Mouse (Mus musculus): ENCODE measurements around the gene Kap.
"Not testable (repeated sequence)": the region's sequence is repeated elsewhere in the genome, so short reads cannot be mapped to it uniquely, and the experiment has no call there.

Kap gene

GRCm38 (mm10) chr6:133853526-133853925 lies at the start of gene Kap:
TSS of gene Kap (minus strand) at chr6:133853762.
- DNase-seq (ENCODE audit: low spot score), result no peak

DNA sequence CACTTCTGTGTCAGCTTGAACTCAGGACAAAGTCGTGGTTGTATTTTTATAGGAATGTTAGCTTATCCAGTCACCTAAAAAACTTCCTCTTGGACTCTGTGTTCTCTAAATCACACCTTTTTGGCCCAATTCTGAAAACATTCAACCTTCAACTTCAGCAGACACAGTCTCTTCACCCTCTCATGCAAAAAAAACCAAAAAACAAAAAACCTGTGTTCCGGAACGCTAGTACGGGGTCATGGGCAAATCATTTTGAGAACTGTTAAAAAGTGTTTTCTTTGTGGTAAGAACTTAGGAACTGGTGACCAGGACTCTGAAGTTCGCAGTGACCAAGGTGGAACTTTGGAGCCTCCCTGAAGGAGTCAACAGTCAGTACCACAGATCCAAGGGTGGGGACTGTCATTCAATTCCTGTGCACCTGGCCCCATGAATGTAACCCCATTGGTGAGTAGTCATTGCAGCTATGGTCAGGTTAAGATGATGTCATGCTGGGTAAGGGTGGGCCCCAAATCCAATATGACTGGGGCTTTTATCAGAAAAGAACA lies 32.4 kb upstream of the Kap start:
- no peak for DNase-seq (ENCODE audit: low spot score)

- DNase-seq (ENCODE audit: low spot score), result no peak
Measured at GRCm38 (mm10) chr6:133883446-133883985, 30.0 kb upstream of the Kap start.

DNA sequence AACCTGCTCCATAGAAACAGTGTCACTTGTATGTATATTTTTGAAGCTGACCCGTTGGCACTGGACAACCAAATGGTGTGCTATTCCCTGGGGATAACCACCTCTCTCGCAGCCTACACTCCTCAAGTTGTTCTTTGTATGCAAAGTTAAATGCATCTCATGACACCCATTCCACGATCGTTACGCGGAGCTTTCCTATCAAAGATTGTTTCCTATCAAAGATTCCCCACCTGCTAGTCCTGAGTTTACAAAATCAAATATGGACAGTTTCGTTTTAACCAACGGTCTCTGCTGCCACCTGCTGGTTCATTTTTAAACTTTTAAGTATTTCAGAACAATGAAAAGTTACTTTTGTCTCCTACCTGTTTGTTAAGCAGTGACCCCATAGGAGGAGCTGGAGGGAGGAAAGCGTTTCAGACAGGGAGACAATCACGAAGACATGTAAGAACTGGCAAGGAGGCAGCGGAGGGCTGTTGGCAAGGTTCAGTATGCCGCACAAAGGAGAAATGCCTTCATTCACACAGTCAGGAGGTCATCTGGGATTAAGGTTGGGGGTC lies 22.4 kb upstream of the Kap start:
- DNase-seq (ENCODE audit: low spot score), result peak; percentile 86

- no peak for DNase-seq (ENCODE audit: low spot score)
Measured at GRCm38 (mm10) chr6:133872667-133873066, 19.1 kb upstream of the Kap start.

- no peak for DNase-seq (ENCODE audit: low spot score)
Measured at GRCm38 (mm10) chr6:133871131-133871530, 17.6 kb upstream of the Kap start.

GRCm38 (mm10) chr6:133868381-133868780 lies 14.8 kb upstream of the Kap start:
- DNase-seq (ENCODE audit: low spot score), result no peak

- no peak for DNase-seq (ENCODE audit: low spot score)
Measured at GRCm38 (mm10) chr6:133855871-133856270, 2.3 kb upstream of the Kap start.

DNA sequence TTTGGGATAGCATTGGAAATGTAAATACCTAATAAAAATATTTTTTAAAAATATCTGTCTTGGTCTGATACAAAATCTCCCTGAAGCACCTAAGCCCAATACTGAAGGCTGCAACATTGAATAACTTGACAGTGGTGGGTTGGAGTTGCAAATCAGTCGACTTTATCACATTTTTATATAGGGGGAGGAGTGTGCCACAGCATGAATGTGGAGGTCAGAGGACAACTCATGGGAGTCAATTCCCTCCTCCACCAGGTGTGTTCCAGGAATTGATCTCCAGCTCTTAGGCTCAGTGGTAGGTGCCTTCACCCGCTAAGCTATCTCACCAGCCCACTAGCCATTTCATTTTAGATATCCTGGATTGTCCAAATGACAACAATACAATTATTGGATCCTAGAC lies 4.2 kb downstream of the Kap start:
- no peak for DNase-seq (ENCODE audit: low spot score)

GRCm38 (mm10) chr6:133848861-133849260 lies 4.7 kb downstream of the Kap start:
- not testable (repeated sequence) for DNase-seq (ENCODE audit: low spot score)

DNA sequence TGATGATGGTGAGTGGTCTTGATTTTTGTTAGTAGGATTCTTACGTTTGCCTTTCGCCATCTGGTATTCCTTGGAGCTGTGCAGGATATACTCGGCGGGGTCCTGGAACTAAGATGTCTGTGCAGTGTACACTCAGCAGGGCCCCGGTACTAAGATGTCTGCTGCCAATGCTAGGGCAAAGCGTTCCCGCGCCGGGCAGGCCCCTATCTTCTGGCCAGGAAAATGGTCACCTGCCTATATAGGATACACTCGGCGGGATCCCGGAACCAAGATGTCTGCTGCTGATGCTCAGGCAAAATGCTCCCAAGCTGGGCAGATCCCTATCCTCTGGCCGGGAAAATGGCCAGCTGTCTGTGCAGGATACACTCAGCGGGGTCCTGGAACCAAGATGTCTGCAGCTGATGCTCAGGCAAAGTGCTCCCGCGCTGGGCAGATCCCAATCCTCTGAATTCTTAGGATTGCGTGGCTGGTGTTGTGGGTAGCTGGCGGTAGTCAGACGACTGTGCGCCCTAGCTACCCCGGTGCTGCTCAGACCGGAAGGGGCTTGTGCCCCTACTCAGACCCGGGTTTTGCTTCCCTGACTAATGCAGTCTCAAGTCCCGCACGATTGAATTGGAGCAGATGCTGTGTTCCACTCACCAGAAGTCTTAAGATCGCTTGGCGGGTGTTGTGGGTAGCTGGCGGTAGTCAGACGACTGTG lies 15.1 kb downstream of the Kap start:
- DNase-seq (ENCODE audit: low spot score), result not testable (repeated sequence)

- peak; percentile 33 for DNase-seq (ENCODE audit: low spot score)
Measured at GRCm38 (mm10) chr6:133812342-133812741, 41.2 kb downstream of the Kap start.

All from retina, embryonic 14.5 days (tissue).